ENCODE assay signal across 10 mouse cellular contexts in genomic region chr17:85873853-85874586, GRCm38 (mm10).
DNase-seq lines count a peak whose midpoint lies in the region; ATAC-seq lines count a peak whose summit lies in the region.
"Had no signal": no experiment of that assay in that cellular context is flagged by ENCODE, and none has a peak within 500 bp of the region (broad histone marks: within the 10 kb centered on the region; RNA-seq: fewer than 3 reads in every experiment).

No protein-coding gene starts in this region.

- WGBS in hindbrain, embryonic 15.5 days, result 14% methylated on average over 13 of the region's 13 CpGs
- 11% methylated on average over 13 of the region's 13 CpGs for WGBS in midbrain, embryonic 14.5 days

- H3K4me1 ChIP-seq in hindbrain, embryonic 15.5 days (replicated peaks), result peaks cover 23% of the 10 kb centered on the region
- H3K4me1 ChIP-seq in midbrain, embryonic 14.5 days (ENCODE audit: control insufficient read depth, insufficient read depth, low read length), result peaks cover 20% of the 10 kb centered on the region

- H3K36me3 ChIP-seq in hindbrain, embryonic 15.5 days, result no peaks in the 10 kb centered on the region
- no peaks in the 10 kb centered on the region for H3K36me3 ChIP-seq in midbrain, embryonic 14.5 days (ENCODE audit: control insufficient read depth, insufficient read depth, low read length)
- H3K36me3 ChIP-seq: embryonic facial prominence, embryonic 15.5 days had no signal

- no peaks in the 10 kb centered on the region for H3K9me3 ChIP-seq in hindbrain, embryonic 15.5 days
- H3K9me3 ChIP-seq in midbrain, embryonic 14.5 days (ENCODE audit: control insufficient read depth, low read length), result no peaks in the 10 kb centered on the region
- H3K9me3 ChIP-seq: embryonic facial prominence, embryonic 15.5 days; megakaryocyte, embryonic 14.5 days had no signal

- H3K27ac ChIP-seq in hindbrain, embryonic 15.5 days (replicated peaks), result 0 out of 2 replicates have a peak overlapping the region, but pooled peaks have one; percentile 44
- peak overlapping the region; percentile 21; the same call in 1 of the 2 replicates for H3K27ac ChIP-seq in midbrain, embryonic 14.5 days (replicated peaks; ENCODE audit: low read depth, low read length)
- H3K27ac ChIP-seq: embryonic facial prominence, embryonic 15.5 days had no signal

- no peak overlapping the region for H3K4me3 ChIP-seq in hindbrain, embryonic 15.5 days
- H3K4me3 ChIP-seq in midbrain, embryonic 14.5 days (replicated peaks; ENCODE audit: low read depth, low read length), result no peak overlapping the region
- H3K4me3 ChIP-seq: embryonic facial prominence, embryonic 15.5 days; megakaryocyte, embryonic 14.5 days had no signal

- DNase-seq in kidney, adult 18-20 months, result peak; percentile 13
- no peak for DNase-seq in kidney, postnatal 14 days
- DNase-seq in midbrain, embryonic 14.5 days, result peak; percentile 84
- DNase-seq in c-Kit-positive CD71-positive TER-119-positive erythroid progenitor cells, embryonic 14.5 days (ENCODE audit: low spot score), result no peak
- no peak for DNase-seq in ovary, postnatal 14 days (ENCODE audit: low spot score)
- no peak for DNase-seq in heart, adult 18-20 months

- no peak overlapping the region for H3K9ac ChIP-seq in hindbrain, embryonic 15.5 days
- H3K9ac ChIP-seq in midbrain, embryonic 14.5 days (replicated peaks; ENCODE audit: low read length), result no peak overlapping the region
- H3K9ac ChIP-seq: embryonic facial prominence, embryonic 15.5 days had no signal

- H3K27me3 ChIP-seq in hindbrain, embryonic 15.5 days, result no peaks in the 10 kb centered on the region
- H3K27me3 ChIP-seq in midbrain, embryonic 14.5 days (ENCODE audit: control insufficient read depth, insufficient read depth, low read length), result no peaks in the 10 kb centered on the region; the same call in 1 of the 2 replicates

- ATAC-seq in common myeloid progenitor, adult 5-6 weeks (replicated peaks; ENCODE audit: low read depth, poor library complexity, severe bottlenecking), result peak; percentile 88
- peak; percentile 69; the same call in 1 of the 2 replicates for ATAC-seq in hindbrain, embryonic 15.5 days (ENCODE audit: low FRiP score, low read depth)
- ATAC-seq in midbrain, embryonic 14.5 days (ENCODE audit: low FRiP score, low TSS enrichment), result peak; percentile 70; the same call in 1 of the 2 replicates

- peak overlapping the region; percentile 44 for H3K4me2 ChIP-seq in hindbrain, embryonic 15.5 days
- peak overlapping the region; percentile 29 for H3K4me2 ChIP-seq in midbrain, embryonic 14.5 days (ENCODE audit: low read length)
- H3K4me2 ChIP-seq: embryonic facial prominence, embryonic 15.5 days had no signal

Comparison
In these comparisons a context has a peak if more than half of its experiments do, and no peak if none do; other contexts are left out.
1. DNase-seq: peak in kidney, adult 18-20 months (single experiment) and midbrain, embryonic 14.5 days (single experiment); none in kidney, postnatal 14 days (single experiment), c-Kit-positive CD71-positive TER-119-positive erythroid progenitor cells, embryonic 14.5 days (single experiment), ovary, postnatal 14 days (single experiment) and heart, adult 18-20 months (0 of 2).
2. Peak in every context shown above with its lines, with median percentiles within 50 percentile points of each other: ATAC-seq.